Mouse (Mus musculus): ENCODE results near the gene Pithd1.

DNA sequence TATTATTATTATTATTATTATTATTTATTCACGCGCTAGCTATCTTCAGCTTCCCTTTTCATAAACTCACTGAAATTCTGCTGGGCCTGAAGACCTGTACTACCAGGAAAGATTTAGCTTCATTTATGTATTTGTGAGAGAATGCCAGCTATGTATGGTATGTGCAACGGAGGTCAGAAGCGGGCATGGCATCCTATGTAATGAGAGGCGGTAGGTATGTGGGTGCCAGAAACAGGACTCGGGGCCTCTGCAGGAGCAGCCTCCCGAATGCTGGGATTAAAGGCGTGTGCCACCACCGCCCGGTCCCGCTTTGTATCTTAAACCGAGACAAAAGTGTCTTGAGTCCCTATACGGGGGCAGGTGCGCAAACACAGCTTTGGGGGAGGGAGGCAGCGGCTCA lies 24.1 kb downstream of the Pithd1 start:
- TF ChIP-seq GATA1 (IDR thresholded peaks at IDR 0.05; ENCODE audit: low read depth, low read length) (no peak), USF2 (IDR thresholded peaks at IDR 0.05; ENCODE audit: borderline replicate concordance in 1 of 2, insufficient read depth in 1 of 2, low read depth in 1 of 2, low read length in 2 of 2) (no peak), MXI1 (IDR thresholded peaks at IDR 0.05; ENCODE audit: low read depth, low read length) (no peak), UBTF (IDR thresholded peaks at IDR 0.05; ENCODE audit: borderline replicate concordance, insufficient read depth, low read depth, low read length) (no peak), POLR2AphosphoS2 (IDR thresholded peaks at IDR 0.05; ENCODE audit: low read length) (no peak), POLR2A (IDR thresholded peaks at IDR 0.05; ENCODE audit: control insufficient read depth in 1 of 2, insufficient read depth in 1 of 2, low read depth in 1 of 2, low read length in 2 of 2, poor library complexity in 1 of 2) (no peak)
